Mouse (Mus musculus) heart, adult 9 months (tissue): ENCODE results near the gene Cdc25b.

Source experiments
- DNase-seq, 2 experiments: peaks; one replicate each; pipeline ENCODE4 v3.0.0; 2022; ENCODE audit warnings: low spot score in 2 of 2

Cdc25b gene

DNA sequence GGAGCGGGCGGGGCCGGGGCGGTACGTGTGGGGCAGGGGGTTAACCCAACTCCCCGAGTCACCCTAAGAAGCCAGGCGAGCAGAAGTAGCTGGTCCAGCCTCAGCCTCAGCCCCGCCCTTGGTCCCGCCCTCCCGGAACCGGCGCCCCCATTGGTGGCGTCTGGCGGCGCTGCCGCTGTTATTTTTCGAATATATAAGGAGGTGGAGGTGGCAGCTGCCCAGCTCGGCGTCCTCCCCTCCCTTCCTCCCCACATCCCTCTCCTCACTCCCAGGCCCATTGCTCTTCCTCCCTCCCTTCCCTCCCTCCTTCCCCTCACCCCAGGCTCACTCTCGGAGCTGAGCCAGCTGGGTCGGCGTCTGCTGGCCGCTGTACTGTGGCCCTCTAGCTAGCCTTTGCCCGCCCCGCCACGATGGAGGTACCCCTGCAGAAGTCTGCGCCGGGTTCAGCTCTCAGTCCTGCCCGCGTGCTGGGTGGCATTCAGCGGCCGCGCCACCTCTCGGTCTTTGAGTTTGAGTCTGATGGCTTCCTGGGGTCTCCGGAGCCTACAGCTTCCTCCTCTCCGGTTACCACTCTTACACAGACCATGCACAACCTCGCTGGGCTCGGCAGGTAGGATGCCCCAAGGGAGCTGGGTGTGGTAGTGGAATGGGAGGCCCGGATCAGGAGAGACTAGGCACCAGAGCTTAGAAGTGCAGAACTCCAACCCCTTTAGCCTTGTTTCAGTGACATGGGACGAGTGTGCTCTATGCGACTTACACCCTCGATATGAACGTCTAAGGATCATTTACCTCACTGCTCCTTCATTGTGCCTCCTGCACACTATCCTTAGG, at the start of gene Cdc25b, which contains the start of gene Spef1:
Gene Cdc25b, plus strand, starts transcription at position 179 of the 831 bp plus-strand sequence.
Gene Spef1, minus strand, starts transcription at position 512 of the 831 bp plus-strand sequence.
- peak; percentile 85 to 88 for DNase-seq

DNA sequence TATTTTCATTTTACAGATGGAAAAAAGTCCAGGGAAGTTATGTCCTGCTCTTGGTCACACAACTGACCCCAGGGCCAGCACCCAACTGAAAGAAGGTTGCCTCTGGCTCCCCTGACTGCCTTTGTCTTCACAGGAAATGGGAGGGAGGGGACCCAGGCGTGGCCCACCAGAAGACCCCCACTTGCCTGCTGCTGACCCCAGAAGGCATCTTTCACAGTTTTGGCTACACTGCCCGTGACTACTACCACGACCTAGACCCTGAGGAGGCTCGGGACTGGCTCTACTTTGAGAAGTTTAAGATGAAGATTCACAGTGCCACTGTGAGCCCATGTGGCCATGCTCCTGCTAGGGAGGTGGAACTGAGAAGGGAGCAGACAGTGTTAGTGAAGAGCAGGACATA, 48.5 kb upstream of the Cdc25b start:
- no peak for DNase-seq

DNA sequence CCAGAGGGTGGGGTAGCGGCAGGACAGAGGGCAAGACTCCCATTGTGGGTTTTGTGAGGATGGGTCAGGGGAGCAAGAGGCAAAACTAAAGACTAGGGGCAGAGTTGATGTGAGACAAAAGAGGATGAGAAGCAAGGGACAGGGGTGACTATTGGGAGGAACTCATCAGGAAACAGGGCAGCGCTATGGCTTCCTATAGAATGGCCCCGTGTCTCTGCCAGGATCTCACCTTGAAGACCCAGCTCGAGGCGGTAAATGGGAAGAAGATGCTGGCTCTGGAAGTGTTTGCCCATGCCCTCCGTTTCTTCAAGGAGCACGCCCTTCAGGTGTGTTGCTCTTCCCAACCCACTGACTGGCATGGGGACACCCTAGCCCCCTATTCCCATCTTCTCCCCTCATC, 48.0 kb upstream of the Cdc25b start:
- no peak for DNase-seq

DNA sequence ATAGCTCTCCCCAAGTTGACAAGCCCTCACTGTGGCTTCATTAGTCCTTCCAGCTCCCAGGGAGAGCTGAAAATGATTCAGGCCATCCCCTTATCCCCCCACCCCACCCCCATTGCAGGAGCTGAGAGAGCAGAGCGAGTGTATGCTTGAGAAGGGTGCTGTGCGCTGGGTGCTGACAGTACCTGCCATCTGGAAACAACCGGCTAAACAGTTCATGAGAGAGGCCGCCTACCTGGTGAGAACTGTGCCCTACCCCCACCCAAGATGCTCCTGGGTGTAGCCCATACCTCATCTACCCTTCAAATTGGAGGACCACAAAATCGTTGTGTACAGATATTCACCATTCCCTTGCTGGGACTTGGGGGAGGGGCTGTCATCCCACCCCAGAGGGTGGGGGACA, 47.5 kb upstream of the Cdc25b start:
- DNase-seq: no peak

DNA sequence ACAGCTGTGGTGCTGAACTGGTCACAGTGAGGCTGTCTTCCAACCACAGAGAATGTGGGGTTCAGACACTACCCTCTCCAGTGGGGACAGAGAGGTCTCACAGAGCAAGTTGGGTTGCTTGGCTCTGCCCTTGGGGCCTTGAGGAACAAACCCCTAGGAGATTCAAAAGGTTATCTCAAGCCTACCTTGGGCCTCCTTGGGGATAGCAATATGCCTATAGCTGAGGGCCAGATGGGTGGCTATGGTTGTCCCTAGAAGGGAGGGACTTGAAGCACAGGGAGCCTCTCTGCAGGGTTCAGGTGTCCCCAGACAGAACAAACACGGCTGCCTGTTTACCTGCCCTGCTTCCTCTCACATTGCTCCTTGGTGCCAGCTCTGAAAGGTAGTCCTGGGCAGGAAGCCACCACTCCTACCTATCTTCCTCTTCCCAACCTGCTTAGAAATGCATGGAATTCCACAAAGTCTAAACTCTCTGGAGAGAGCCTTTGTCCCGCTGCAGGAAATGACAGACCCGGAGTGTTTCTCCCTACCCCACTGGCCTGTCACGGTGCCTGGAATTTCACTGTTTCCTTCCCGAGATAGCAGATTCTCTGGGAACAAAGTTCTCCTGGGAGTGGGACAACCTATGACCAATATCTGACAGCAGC, 46.7 kb upstream of the Cdc25b start:
- DNase-seq: peak; percentile 76 to 88

DNA sequence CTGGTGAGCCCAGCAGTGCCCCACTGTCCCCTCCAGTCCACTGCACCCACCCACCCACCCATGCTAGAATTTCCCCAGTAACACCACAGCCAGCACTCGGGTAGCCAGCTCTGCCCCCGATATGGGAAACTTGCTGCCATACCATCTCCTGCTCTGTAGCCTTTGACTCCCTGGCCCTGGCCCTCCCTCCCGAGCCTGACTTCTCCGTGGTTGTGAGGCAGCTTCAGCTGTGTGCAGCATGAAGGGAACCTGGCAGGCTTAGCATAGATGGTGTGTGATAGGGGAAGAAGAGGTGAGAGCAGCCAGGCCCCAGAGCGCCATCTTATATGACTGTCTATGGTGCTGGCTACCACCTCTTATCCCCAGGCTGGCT, 46.2 kb upstream of the Cdc25b start:
- no peak for DNase-seq

DNA sequence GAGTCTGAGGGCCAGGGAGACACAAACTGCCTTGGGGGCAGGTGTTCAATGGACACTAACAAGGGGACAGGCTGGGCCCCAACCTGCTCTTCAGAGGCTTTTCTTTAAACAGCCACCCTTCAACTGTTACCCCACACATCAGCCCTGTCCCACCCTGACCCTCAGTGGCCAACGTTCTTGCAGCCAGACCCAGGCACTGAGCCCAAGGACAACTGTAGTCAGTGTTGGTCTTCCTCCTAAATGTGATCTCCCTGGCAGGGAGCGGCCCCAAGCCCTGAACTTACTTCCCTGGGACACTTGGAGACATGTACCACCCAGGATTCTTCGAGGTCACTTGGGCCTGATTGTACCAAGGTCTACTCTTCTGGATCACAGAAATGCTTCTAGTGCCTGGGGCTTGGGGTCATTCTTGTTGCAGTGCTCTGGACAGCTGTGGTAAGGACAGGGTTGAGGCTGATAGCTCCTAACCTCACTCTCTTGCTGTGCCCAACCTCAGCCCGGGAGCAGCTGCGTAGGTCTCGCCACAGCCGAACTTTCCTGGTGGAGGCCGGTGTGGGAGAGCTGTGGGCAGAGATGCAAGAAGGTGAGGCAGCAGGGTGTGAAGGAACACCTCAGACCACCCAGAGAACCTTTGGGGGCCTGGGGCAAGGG, 45.3 kb upstream of the Cdc25b start:
- DNase-seq: no peak

DNA sequence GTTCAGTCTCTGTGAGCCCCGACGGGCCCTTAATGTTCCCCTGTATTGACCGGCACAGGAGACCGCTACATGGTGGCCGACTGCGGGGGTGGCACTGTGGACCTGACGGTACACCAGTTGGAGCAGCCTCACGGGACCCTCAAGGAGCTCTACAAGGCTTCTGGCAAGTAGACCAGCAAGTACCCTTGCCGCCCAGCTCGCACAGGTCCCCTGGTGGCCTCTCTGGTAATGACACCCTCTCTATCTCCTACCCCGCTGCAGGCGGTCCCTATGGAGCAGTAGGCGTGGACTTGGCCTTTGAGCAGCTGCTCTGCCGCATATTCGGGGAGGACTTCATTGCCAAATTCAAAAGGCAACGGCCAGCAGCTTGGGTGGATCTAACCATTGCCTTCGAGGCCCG, 44.2 kb upstream of the Cdc25b start:
- DNase-seq: peak; percentile 81 to 83

DNA sequence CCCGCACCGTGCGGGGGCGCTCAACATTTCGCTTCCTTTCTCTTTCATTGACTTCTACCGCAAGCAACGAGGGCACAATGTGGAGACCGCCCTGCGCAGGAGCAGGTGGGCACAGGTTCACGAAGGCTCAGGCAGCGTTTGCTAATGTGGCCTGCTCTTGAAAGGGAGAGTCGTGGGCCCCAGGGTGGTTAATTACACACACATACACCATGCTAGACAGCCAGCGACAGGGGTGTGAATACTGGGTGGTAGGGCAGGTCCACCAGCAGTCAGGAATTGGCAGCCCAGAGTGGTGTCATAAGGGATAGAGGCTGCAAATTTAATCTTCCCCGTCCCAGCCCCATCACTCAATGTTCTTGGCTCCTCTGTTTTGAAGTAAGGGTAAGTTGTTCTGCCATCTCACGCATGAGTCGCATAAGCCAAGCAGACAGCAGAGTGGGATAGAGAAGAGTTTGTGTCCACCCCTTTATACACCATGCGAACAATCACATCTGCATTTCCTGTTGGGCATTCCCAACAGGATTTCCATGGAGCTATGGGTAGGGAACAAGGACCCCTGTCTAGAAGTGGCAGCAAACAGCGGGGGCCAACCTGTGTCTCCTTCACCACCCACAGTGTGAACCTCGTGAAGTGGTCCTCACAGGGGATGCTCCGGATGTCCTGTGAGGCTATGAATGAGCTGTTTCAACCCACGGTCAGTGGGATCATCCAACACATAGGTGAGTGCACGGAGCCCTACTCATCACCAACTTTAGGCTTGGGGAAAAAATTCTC, 43.6 kb upstream of the Cdc25b start:
- no peak for DNase-seq

DNA sequence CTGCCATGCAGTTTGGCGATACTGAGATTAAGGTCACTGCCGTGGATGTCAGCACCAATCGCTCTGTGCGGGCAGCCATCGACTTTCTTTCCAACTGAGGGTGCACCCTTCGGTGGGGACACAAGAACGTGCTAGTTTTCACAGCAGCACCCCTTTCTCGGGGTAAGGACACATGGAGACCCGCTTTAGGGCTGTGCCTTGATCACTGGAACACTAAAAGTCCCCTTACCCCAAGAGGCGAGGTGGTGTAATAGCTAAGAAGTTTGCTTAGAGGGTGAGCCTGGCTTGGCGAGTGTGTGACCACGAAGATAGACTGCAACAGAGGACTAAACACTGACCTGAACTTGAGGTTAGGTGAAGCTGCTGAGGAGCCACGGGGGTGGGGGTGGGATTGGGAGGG, 41.6 kb upstream of the Cdc25b start:
- no peak for DNase-seq

DNA sequence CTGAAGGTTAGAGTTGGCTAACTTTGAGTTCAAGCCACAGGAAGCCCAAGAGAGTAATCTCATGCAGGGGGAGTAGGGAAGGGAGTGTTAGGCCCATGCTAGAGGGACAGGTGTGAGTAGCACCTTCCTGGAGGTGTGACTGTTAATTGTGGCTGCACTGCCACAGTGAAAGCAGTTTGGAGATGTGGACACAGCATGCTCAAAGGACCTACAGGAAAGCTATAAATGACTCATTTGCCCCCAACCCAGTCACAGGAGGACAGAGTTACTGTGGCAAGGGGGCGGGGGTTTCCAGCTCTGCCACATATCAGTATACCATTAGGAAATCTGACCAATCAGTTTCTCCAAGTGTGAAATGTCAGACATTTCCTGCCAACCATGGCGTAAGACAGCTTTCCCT, 41.2 kb upstream of the Cdc25b start:
- no peak for DNase-seq

DNA sequence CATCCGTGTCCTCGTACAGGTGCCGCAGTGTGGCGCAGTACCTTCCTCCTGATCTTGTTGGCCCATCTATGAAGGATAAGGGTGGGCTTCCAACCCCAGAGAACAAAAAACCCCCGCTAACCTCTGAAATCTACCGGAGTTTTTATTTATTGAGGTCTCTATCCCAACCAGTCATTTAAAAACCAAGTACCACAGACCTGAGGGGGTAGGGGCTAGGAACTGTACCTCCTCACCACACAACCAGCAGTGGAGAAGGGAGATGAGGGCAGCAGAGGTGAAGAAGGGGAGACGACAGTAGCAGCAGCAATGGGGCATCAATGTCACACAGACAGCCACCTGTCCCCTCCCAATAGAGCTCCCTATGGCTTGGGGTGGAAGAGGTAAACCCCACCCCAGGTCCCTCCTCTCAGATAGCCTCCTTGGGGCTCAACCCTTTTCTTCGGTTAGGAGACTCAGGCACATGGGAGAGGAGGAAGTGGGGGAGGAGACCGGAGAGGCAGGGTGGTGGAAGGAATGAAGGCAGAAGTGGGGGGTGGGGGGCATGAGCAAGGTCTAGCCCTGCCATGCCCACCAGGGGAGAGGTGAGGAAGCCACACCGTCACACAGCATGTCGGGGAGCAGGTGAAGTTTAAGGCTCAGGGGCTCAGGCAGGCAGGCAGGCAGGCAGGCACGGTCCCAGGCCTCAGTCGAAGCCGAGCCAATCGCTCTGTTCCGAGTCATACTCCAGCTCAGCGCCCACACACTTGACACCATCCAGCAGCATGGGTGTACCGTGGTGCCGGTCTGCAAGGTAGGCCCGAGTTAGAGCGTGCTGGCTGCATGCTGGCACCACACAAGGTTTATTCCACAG, 40.3 kb upstream of the Cdc25b start:
- no peak for DNase-seq

DNA sequence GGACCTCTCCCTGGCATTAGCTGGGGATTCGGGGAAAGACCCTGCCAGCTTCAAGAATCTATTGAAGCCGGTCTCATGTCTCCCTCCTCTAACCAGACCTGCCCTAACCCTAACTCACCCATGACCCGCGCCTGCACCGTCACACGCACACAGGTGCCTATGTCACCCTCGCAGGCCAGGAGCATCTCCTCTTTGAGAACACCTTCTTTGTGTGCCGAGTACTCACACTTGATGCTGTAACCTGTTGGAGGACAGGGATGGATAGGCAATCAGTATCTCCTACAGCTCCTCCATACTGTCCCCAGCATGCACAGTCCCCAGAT, 39.7 kb upstream of the Cdc25b start:
- DNase-seq: no peak

DNA sequence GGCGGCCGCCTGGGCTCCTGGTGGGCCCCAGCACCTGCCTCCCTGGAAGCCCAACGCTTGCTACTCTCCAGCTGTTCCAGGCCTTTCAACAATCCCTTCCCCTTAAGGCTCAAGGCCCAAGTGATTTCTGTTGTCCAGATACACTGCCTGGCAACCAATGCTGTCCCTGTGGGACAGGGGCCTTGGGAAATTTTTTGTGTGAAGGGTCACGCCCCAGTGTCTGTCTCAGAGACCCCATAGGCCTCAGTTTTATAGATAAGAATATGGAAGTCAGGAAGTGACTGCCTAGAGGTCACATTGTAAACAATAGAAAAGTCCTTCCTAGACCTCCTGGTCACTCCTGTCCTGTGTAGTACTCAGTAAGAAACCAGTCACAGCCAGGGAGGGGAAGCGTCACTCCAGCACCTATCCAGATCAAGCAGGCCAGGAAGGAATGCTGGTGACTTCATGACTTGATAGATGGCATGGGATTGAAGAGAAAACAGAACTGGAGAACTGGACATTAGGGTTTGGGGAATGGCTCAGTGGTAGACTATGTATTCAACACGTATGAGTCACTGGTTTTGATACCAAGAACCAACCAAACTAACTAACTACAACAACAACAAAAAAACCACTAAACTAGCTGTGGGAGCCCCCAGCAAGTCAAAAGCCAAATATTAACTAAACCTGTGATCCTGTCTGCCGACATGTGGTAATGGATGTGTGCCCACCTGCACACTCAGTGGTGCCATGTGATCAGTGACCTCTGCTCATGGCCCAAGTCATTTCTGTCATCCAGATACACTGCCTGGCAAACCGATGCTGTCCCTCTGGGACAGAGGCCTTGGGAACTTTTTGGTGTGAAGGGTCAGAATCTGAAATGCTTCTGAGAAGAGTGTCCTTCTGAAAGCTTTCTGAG, 38.1 kb upstream of the Cdc25b start:
- DNase-seq: no peak

DNA sequence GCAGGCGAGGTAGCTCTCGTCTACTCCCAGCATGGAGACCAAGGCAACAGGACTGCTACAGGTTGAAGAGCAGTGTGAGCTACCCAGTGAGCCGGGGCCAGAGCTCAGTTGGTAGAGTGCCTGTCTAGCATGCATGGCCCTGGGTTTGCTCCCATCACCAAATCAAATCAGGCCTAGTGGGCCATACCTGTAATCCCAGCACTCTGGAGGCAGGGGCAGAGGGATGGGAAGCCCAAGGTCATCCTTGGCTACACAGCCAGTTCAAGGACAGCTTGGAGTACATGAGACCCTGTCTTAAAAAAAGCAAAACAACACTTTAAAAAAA, 37.5 kb upstream of the Cdc25b start:
- DNase-seq: no peak

DNA sequence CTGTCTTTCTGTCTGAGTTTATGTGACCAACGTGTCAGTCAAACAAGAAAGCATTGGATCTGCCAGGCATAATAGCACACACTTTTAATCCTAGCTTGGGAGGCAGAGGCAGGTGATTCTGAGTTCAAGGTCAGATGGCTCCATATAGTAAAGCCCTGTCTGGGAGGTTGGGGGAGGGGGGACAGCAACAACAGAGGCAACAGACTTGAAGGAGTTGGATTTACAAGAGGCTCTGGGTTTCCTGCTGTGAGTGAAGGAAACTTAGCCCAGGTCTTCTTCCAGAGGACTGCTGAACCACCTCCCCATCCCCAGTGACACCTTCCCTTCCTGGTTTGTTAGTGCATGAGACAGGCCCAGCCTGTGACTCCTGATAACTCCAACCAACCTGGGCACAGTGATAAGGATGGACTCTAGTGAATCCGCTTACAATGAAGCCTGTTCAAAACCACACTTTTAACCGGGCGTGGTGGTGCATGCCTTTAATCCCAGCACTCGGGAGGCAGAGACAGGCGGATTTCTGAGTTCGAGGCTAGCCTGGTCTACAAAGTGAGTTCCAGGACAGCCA, 34.5 kb upstream of the Cdc25b start:
- no peak for DNase-seq

DNA sequence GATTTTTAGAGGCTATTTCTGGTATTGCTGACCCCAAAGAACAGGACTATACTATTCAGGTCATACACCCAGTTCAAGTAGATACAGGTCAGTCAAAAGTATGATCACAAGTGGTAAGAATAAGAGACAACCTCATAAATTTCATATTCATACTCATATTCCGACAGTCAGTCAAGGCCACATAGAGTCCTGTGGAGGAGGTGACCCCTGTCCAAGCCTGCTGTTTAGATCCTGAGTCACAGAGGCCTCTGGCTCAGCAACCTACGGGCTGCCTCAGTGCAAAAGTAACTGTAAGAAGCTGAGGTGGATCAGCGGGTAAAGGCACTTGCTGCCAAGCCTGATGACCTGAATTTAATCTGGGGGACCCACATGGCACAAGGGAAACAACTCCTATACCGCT, 32.7 kb upstream of the Cdc25b start:
- DNase-seq: no peak

DNA sequence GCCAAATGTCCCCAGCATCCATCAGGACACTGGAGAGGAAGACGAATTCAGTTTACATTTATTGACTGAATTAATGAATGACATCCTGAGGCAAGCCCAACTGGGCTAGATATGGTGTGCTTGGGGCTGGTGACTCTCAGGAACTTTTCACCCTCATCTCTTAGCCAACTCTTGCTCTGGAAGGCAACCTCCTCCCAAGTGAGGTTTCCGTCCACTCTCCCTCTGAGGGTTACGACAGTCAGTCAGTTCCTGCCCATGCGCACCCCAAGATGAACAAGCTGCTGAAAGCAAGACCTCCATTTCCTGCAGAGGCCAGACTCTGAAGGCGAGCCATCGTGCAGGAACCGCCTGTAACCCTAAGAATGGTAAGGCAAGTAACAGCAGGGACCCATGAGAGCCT, 29.8 kb upstream of the Cdc25b start:
- DNase-seq: no peak

DNA sequence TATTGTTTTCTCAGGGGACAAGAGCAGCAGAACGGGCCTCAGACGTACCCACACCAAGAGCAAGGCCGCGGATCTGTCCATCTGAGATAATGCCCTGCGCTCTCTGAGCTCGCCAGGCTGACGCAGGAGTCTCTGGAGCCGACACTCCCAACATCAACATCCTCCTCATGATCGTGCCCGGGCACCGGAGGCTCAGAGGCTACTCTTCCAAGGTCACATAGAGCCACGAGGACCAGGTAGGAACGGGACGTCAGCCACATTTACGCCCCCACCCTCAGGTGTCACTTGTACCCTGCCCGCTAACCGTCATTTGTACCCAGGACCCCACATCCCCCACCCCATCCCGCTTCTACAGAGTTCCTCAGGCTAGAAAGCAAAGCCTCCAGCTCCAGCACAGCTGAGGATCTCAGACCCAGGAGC, 27.2 kb upstream of the Cdc25b start:
- DNase-seq: no peak

DNA sequence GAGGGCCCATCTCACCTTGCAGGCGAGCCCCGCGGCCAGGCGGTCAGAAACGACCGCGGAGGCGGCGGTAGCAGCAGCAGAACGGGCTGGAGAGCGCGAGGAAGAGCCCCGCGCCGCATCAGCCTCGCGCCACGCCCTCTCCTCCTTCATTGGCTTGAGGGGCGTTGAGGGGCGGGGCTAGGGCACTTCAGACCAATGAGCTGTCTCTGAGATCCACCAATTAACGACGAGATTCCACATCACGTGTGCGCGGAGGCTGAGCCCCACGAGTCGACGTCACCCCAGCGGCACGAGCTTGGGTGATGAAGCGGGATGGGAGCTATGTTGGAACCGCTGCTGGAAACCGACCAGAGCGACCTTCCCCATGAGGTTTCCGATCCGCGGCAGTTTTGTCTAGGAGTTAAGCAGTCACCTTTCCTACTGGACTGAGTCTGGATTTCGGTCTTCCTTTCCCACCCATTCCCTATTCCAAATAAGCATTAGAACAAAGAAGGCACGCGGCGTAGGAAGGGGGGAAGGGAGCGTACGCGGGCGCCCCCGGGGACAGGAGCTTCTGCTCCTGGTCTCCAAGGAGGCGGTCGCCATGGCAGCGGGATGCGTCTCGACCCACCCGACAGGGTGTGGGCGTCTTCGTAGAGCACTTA, 26.7 kb upstream of the Cdc25b start, which contains the start of gene 1700037H04Rik:
Gene 1700037H04Rik, minus strand, starts transcription at position 144 of the 644 bp plus-strand sequence.
- DNase-seq: peak; percentile 96 to 97
